Mouse (Mus musculus) CH12.LX (cell line): ENCODE data around the gene Pspn.

Source experiments
- CTCF ChIP-seq, 2 experiments: IDR thresholded peaks in 1 of 2; conservative IDR thresholded peaks in 1 of 2; 2 replicates each; pipeline ENCODE4 v1.5.1; 2011 to 2012; ENCODE audit warnings: low read depth in 2 of 2, low read length in 2 of 2, improper control_type of control experiment in 1 of 2, inconsistent platforms in 1 of 2, mild to moderate bottlenecking in 1 of 2, moderate library complexity in 1 of 2
- MEF2A ChIP-seq: IDR thresholded peaks from 2 replicates; pipeline ENCODE4 v1.6.1; 2014; ENCODE audit warnings: low read depth, mild to moderate bottlenecking, inconsistent platforms, low read length, improper control_type of control experiment, borderline replicate concordance

GRCm38 (mm10) chr17:56961880-56962279 lies 37.9 kb downstream of the Pspn start:
- TF ChIP-seq MEF2A = no peak
- TF ChIP-seq CTCF (conservative IDR thresholded peaks at IDR 0.05 in 1 of 2, IDR thresholded peaks at IDR 0.05 in 1 of 2; ENCODE audit: low read depth in 2 of 2, low read length in 2 of 2) = peak in 1 of 2 experiments; percentile 33; a peak in 2 of 4 replicates
